Mouse (Mus musculus): ENCODE data around the gene Rpl23a.
"Not testable (repeated sequence)": the region's sequence is repeated elsewhere in the genome, so short reads cannot be mapped to it uniquely, and the experiment has no call there.

Rpl23a gene

GRCm38 (mm10) chr11:78184702-78185101 is 1.3 kb upstream of the Rpl23a start:
- DNase-seq (ENCODE audit: low spot score in 2 of 2) = not testable (repeated sequence)

GRCm38 (mm10) chr11:78183884-78184514 is 615 bp upstream of the Rpl23a start:
- no peak for DNase-seq (ENCODE audit: low spot score in 2 of 2)

- no peak for DNase-seq (ENCODE audit: low spot score in 2 of 2)
Measured at GRCm38 (mm10) chr11:78182450-78182849, 934 bp downstream of the Rpl23a start.

GRCm38 (mm10) chr11:78181830-78182357 is 1.5 kb downstream of the Rpl23a start:
- no peak for DNase-seq (ENCODE audit: low spot score in 2 of 2)

- DNase-seq (ENCODE audit: low spot score in 2 of 2) = no peak
Measured at GRCm38 (mm10) chr11:78180081-78180761, 3.2 kb downstream of the Rpl23a start.

- DNase-seq (ENCODE audit: low spot score in 2 of 2) = no peak
Measured at GRCm38 (mm10) chr11:78179438-78179999, 3.9 kb downstream of the Rpl23a start.

GRCm38 (mm10) chr11:78178859-78179437 is 4.4 kb downstream of the Rpl23a start:
- DNase-seq (ENCODE audit: low spot score in 2 of 2) = peak; percentile 63 to 71

- DNase-seq (ENCODE audit: low spot score in 2 of 2) = peak; percentile 94 to 97
Measured at GRCm38 (mm10) chr11:78177903-78178858, 5.2 kb downstream of the Rpl23a start.

GRCm38 (mm10) chr11:78177437-78177836 is 5.9 kb downstream of the Rpl23a start:
- DNase-seq (ENCODE audit: low spot score in 2 of 2) = peak in 1 of 2 experiments; percentile 76

- DNase-seq (ENCODE audit: low spot score in 2 of 2) = peak in 1 of 2 experiments; percentile 47
Measured at GRCm38 (mm10) chr11:78176905-78177331, 6.5 kb downstream of the Rpl23a start.

GRCm38 (mm10) chr11:78176402-78176862 is 7.0 kb downstream of the Rpl23a start, which contains the start of the genes Nek8 and Tlcd1:
TSS of gene Nek8 (minus strand) at chr11:78176675.
TSS of gene Tlcd1 (plus strand) at chr11:78176711.
- DNase-seq (ENCODE audit: low spot score in 2 of 2) = peak; percentile 95 to 97

- no peak for DNase-seq (ENCODE audit: low spot score in 2 of 2)
Measured at GRCm38 (mm10) chr11:78175771-78176401, 7.5 kb downstream of the Rpl23a start.

- DNase-seq (ENCODE audit: low spot score in 2 of 2) = peak in 1 of 2 experiments; percentile 12
Measured at GRCm38 (mm10) chr11:78174506-78174905, 8.9 kb downstream of the Rpl23a start.

GRCm38 (mm10) chr11:78172748-78173383 is 10.5 kb downstream of the Rpl23a start:
- peak; percentile 17 to 32 for DNase-seq (ENCODE audit: low spot score in 2 of 2)

- peak; percentile 30 to 60 for DNase-seq (ENCODE audit: low spot score in 2 of 2)
Measured at GRCm38 (mm10) chr11:78172034-78172747, 11.2 kb downstream of the Rpl23a start.

GRCm38 (mm10) chr11:78171328-78171727 is 12.1 kb downstream of the Rpl23a start:
- no peak for DNase-seq (ENCODE audit: low spot score in 2 of 2)

- no peak for DNase-seq (ENCODE audit: low spot score in 2 of 2)
Measured at GRCm38 (mm10) chr11:78170306-78170705, 13.1 kb downstream of the Rpl23a start.

- peak in 1 of 2 experiments; percentile 75 for DNase-seq (ENCODE audit: low spot score in 2 of 2)
Measured at GRCm38 (mm10) chr11:78168541-78169468, 14.6 kb downstream of the Rpl23a start.

Measured in spleen, postnatal 10 days (tissue).